Mouse (Mus musculus): Measurements from ENCODE around the gene Rd3. TPM values are rescaled to one million over a fixed set of nuclear protein-coding genes. Genes with fewer than 3 reads are reported as not detected.

Gene Rd3
- polyA plus RNA-seq, 1 experiment from 2014 or later: 0.42 TPM

GRCm38 (mm10) chr1:191957321-191957720 lies 19.8 kb upstream of the Rd3 start:
- no peak for ATAC-seq
- H3K27ac ChIP-seq (ENCODE audit: low read length): no peak overlapping the region
- 87% methylated on average over 3 of the region's 3 CpGs for WGBS

DNA sequence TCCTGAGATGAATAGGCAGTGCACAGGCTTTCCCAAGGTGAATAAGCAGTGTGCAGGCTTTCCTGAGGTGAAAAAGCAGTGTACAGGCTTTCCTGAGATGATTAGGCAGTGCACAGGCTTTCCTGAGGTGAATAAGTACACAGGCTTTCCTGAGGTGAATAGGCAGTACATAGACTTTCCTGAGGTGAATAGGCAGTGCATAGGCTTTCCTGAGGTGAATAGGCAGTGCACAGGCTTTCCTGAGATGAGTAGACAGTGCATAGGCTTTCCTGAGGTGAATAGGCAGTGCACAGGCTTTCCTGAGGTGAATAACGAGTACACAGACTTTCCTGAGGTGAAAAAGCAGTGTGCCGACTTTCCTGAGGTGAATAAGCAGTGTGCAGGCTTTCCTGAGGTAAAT lies 16.2 kb upstream of the Rd3 start:
- no peak for ATAC-seq
- no peaks in the 10 kb centered on the region for H3K36me3 ChIP-seq (ENCODE audit: control insufficient read depth, insufficient read depth, low read length)
- H3K9me3 ChIP-seq (ENCODE audit: control insufficient read depth, low read length): no peaks in the 10 kb centered on the region
- WGBS: 51% methylated on average over 2 of the region's 2 CpGs
- H3K4me3 ChIP-seq (ENCODE audit: low read length): no peak overlapping the region
- H3K4me2 ChIP-seq (ENCODE audit: low read depth, low read length): no peak overlapping the region
- H3K9ac ChIP-seq (ENCODE audit: low read depth, low read length): no peak overlapping the region
- no peak overlapping the region for H3K27ac ChIP-seq (ENCODE audit: low read length)
- H3K27me3 ChIP-seq (replicated peaks; ENCODE audit: control insufficient read depth, insufficient read depth, low read length): no peaks in the 10 kb centered on the region
- 0 out of 2 replicates have a peak, but pooled peaks cover 2% of the 10 kb centered on the region for H3K4me1 ChIP-seq (ENCODE audit: control insufficient read depth, insufficient read depth, low read length)

More at GRCm38 (mm10) chr1:191957321-191957720, 19.8 kb upstream of the Rd3 start:
- Histone ChIP-seq H3K9ac (ENCODE audit: low read depth, low read length) (no peak overlapping the region), H3K9me3 (ENCODE audit: control insufficient read depth, low read length) (no peaks in the 10 kb centered on the region), H3K4me3 (ENCODE audit: low read length) (no peak overlapping the region), H3K4me2 (ENCODE audit: low read depth, low read length) (no peak overlapping the region), H3K27me3 (replicated peaks; ENCODE audit: control insufficient read depth, insufficient read depth, low read length) (no peaks in the 10 kb centered on the region), H3K4me1 (ENCODE audit: control insufficient read depth, insufficient read depth, low read length) (no peaks in the 10 kb centered on the region), H3K36me3 (ENCODE audit: control insufficient read depth, insufficient read depth, low read length) (no peaks in the 10 kb centered on the region)

GRCm38 (mm10) chr1:191963413-191963812 lies 13.8 kb upstream of the Rd3 start:
- WGBS: 74% methylated on average over 3 of the region's 3 CpGs
- no peaks in the 10 kb centered on the region for H3K36me3 ChIP-seq (ENCODE audit: control insufficient read depth, insufficient read depth, low read length)
- no peaks in the 10 kb centered on the region for H3K27me3 ChIP-seq (replicated peaks; ENCODE audit: control insufficient read depth, insufficient read depth, low read length)
- H3K27ac ChIP-seq (ENCODE audit: low read length): no peak overlapping the region
- H3K4me1 ChIP-seq (ENCODE audit: control insufficient read depth, insufficient read depth, low read length): 0 out of 2 replicates have a peak, but pooled peaks cover 2% of the 10 kb centered on the region
- no peaks in the 10 kb centered on the region for H3K9me3 ChIP-seq (ENCODE audit: control insufficient read depth, low read length)
- H3K4me2 ChIP-seq (ENCODE audit: low read depth, low read length): no peak overlapping the region
- H3K4me3 ChIP-seq (ENCODE audit: low read length): no peak overlapping the region
- H3K9ac ChIP-seq (ENCODE audit: low read depth, low read length): no peak overlapping the region
- no peak for ATAC-seq

- H3K27me3 ChIP-seq (replicated peaks; ENCODE audit: control insufficient read depth, insufficient read depth, low read length): no peaks in the 10 kb centered on the region
- no peak overlapping the region for H3K4me3 ChIP-seq (ENCODE audit: low read length)
- H3K9ac ChIP-seq (ENCODE audit: low read depth, low read length): no peak overlapping the region
- no peaks in the 10 kb centered on the region for H3K36me3 ChIP-seq (ENCODE audit: control insufficient read depth, insufficient read depth, low read length)
- peak; percentile 94 for ATAC-seq
- H3K4me1 ChIP-seq (ENCODE audit: control insufficient read depth, insufficient read depth, low read length): 0 out of 2 replicates have a peak, but pooled peaks cover 2% of the 10 kb centered on the region
- H3K4me2 ChIP-seq (ENCODE audit: low read depth, low read length): no peak overlapping the region
- WGBS: 24% methylated on average over 8 of the region's 8 CpGs
- peak overlapping the region; percentile 34; the same call in 1 of the 2 replicates for H3K27ac ChIP-seq (ENCODE audit: low read length)
- H3K9me3 ChIP-seq (ENCODE audit: control insufficient read depth, low read length): no peaks in the 10 kb centered on the region
Measured at GRCm38 (mm10) chr1:191963948-191964772, 13.0 kb upstream of the Rd3 start.

DNA sequence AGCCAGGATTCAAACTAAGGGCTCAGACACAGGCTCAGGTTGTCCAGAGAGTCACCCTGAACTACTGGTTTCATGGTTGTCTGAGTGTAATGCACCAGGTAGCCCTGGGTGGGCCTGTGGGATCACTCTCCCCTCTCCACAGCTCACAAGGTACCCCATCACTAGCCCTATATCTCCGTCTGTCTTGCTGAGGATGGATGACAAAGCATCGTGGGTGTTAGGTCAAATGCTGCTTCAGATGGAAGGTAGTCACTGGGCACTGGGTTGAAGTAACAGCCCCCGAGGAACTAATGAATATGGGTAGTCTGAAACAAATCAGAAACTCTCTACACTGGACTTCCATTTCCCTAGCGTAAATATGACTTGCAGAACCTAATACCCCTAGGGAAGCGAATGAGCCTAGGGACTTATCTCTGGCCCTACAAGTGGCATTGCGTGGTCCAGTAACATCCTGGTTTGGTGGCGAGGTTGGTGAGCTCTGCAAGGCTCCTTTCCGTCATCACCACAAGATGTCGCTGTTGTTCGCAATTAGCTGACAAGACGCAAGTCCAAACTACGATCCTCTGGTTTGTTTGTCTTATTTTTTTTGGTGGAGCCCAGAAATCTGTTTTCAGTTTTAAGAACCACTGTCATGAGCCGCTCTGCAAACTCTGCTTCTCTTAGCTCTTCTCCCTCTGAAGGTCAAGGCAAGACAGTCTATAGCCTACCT lies 12.2 kb upstream of the Rd3 start:
- Histone ChIP-seq H3K9me3 (ENCODE audit: control insufficient read depth, low read length) (no peaks in the 10 kb centered on the region), H3K4me2 (ENCODE audit: low read depth, low read length) (no peak overlapping the region), H3K4me3 (ENCODE audit: low read length) (no peak overlapping the region), H3K27ac (ENCODE audit: low read length) (peak overlapping the region; percentile 34; the same call in 1 of the 2 replicates), H3K4me1 (ENCODE audit: control insufficient read depth, insufficient read depth, low read length) (0 out of 2 replicates have a peak, but pooled peaks cover 2% of the 10 kb centered on the region), H3K27me3 (replicated peaks; ENCODE audit: control insufficient read depth, insufficient read depth, low read length) (no peaks in the 10 kb centered on the region), H3K36me3 (ENCODE audit: control insufficient read depth, insufficient read depth, low read length) (no peaks in the 10 kb centered on the region), H3K9ac (ENCODE audit: low read depth, low read length) (no peak overlapping the region)
- ATAC-seq: peak; percentile 68
- 14% methylated on average over 13 of the region's 13 CpGs for WGBS

- no peak overlapping the region for H3K4me3 ChIP-seq (ENCODE audit: low read length)
- WGBS: 80% methylated on average over 5 of the region's 5 CpGs
- no peaks in the 10 kb centered on the region for H3K4me1 ChIP-seq (ENCODE audit: control insufficient read depth, insufficient read depth, low read length)
- no peaks in the 10 kb centered on the region for H3K27me3 ChIP-seq (replicated peaks; ENCODE audit: control insufficient read depth, insufficient read depth, low read length)
- no peaks in the 10 kb centered on the region for H3K9me3 ChIP-seq (ENCODE audit: control insufficient read depth, low read length)
- ATAC-seq: no peak
- H3K9ac ChIP-seq (ENCODE audit: low read depth, low read length): no peak overlapping the region
- H3K27ac ChIP-seq (ENCODE audit: low read length): no peak overlapping the region
- H3K36me3 ChIP-seq (ENCODE audit: control insufficient read depth, insufficient read depth, low read length): no peaks in the 10 kb centered on the region
- H3K4me2 ChIP-seq (ENCODE audit: low read depth, low read length): no peak overlapping the region
Measured at GRCm38 (mm10) chr1:191969939-191970338, 7.2 kb upstream of the Rd3 start.

DNA sequence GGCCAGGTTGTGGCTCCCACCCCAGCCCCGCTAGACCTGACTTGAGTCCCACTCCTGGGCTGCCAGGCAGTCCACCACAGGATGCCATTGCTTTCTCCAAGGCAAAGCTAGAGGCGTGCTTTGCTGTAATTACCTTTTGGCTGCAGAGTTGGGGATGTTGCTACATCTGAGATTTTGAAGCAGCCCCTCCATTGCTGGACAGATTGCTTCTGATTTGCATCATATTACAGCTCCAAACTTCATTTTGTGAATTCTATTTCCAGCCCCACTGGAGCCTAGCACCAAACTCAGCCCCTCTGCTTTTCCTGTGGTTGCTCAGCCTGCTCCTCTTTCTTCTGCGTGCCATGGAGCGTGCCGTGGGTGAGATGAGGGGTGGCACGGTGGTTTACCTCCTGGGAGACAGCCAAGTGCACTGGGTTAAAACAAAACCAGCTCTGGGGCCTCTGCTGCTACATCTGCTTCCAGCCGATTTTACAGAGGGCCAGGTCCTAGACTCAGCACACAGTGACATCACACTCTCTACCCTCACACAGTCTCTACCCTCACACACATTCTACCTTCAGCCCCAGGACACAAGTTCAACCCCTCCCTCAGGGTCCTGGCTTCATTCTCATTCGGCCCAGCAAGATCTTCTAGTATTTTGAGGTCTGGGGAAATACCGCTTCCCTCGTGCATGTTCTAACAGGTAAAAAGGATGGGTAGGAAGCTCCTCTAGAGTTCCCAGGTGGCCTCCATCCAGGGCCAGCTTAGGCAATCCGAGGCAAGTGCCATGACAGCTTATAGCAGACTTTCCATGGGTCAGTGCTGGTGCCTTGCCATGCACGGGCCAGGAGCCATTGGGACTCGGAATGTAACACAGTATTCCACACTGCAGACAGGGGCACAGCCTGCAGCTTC lies 2.4 kb upstream of the Rd3 start:
- Histone ChIP-seq H3K9me3 (ENCODE audit: control insufficient read depth, low read length) (no peaks in the 10 kb centered on the region), H3K36me3 (ENCODE audit: control insufficient read depth, insufficient read depth, low read length) (no peaks in the 10 kb centered on the region), H3K9ac (ENCODE audit: low read depth, low read length) (0 out of 2 replicates have a peak overlapping the region, but pooled peaks have one; percentile 9), H3K4me1 (ENCODE audit: control insufficient read depth, insufficient read depth, low read length) (0 out of 2 replicates have a peak, but pooled peaks cover 3% of the 10 kb centered on the region), H3K27ac (ENCODE audit: low read length) (no peak overlapping the region), H3K4me3 (ENCODE audit: low read length) (no peak overlapping the region), H3K27me3 (replicated peaks; ENCODE audit: control insufficient read depth, insufficient read depth, low read length) (no peaks in the 10 kb centered on the region), H3K4me2 (ENCODE audit: low read depth, low read length) (no peak overlapping the region)
- no peak for ATAC-seq
- 66% methylated on average over 13 of the region's 13 CpGs for WGBS

- no peak overlapping the region for H3K4me2 ChIP-seq (ENCODE audit: low read depth, low read length)
- H3K36me3 ChIP-seq (ENCODE audit: control insufficient read depth, insufficient read depth, low read length): no peaks in the 10 kb centered on the region
- no peaks in the 10 kb centered on the region for H3K27me3 ChIP-seq (replicated peaks; ENCODE audit: control insufficient read depth, insufficient read depth, low read length)
- peak; percentile 72 for ATAC-seq
- WGBS: 26% methylated on average over 6 of the region's 6 CpGs
- H3K4me1 ChIP-seq (ENCODE audit: control insufficient read depth, insufficient read depth, low read length): peaks cover 11% of the 10 kb centered on the region
- no peak overlapping the region for H3K4me3 ChIP-seq (ENCODE audit: low read length)
- H3K9me3 ChIP-seq (ENCODE audit: control insufficient read depth, low read length): no peaks in the 10 kb centered on the region
- no peak overlapping the region for H3K27ac ChIP-seq (ENCODE audit: low read length)
- no peak overlapping the region for H3K9ac ChIP-seq (ENCODE audit: low read depth, low read length)
Measured at GRCm38 (mm10) chr1:191981426-191982102, 4.4 kb downstream of the Rd3 start.

All from intestine, embryonic 16.5 days (tissue).